Mouse (Mus musculus) kidney, postnatal 4 days (tissue): Measurements from ENCODE around the gene Dbh.

ENCODE experiments used
- DNase-seq, 2 experiments: peaks; one replicate each; pipeline ENCODE4 v3.0.0; 2021; ENCODE audit warnings: mixed read lengths in 2 of 2

Gene Dbh

GRCm38 (mm10) chr2:27164796-27165590 is at the start of gene Dbh:
Gene Dbh, plus strand, starts transcription at chr2:27165233.
- no peak for DNase-seq

- no peak for DNase-seq
Measured at GRCm38 (mm10) chr2:27118452-27118851, 46.6 kb upstream of the Dbh start.

- DNase-seq = no peak
Measured at GRCm38 (mm10) chr2:27119766-27120165, 45.3 kb upstream of the Dbh start.

- DNase-seq = peak; percentile 23 to 33
Measured at GRCm38 (mm10) chr2:27120241-27120641, 44.8 kb upstream of the Dbh start.

- DNase-seq = peak; percentile 60 to 70
Measured at GRCm38 (mm10) chr2:27121626-27122355, 43.2 kb upstream of the Dbh start.

GRCm38 (mm10) chr2:27122578-27122977 is 42.5 kb upstream of the Dbh start:
- no peak for DNase-seq

GRCm38 (mm10) chr2:27123121-27123520 is 41.9 kb upstream of the Dbh start:
- DNase-seq = no peak

- DNase-seq = peak; percentile 69 to 70
Measured at GRCm38 (mm10) chr2:27125979-27126378, 39.1 kb upstream of the Dbh start.

- DNase-seq = no peak
Measured at GRCm38 (mm10) chr2:27126496-27126895, 38.5 kb upstream of the Dbh start.

- DNase-seq = no peak
Measured at GRCm38 (mm10) chr2:27128990-27129389, 36.0 kb upstream of the Dbh start.

- DNase-seq = no peak
Measured at GRCm38 (mm10) chr2:27135935-27136334, 29.1 kb upstream of the Dbh start.

GRCm38 (mm10) chr2:27136336-27136735 is 28.7 kb upstream of the Dbh start:
- DNase-seq = no peak

- no peak for DNase-seq
Measured at GRCm38 (mm10) chr2:27136789-27137188, 28.2 kb upstream of the Dbh start.

- no peak for DNase-seq
Measured at GRCm38 (mm10) chr2:27138356-27138755, 26.7 kb upstream of the Dbh start.

GRCm38 (mm10) chr2:27141950-27142693 is 22.9 kb upstream of the Dbh start, which contains the start of gene Fam163b:
Gene Fam163b, minus strand, starts transcription at chr2:27142491.
- DNase-seq = peak; percentile 77 to 82

GRCm38 (mm10) chr2:27144957-27145356 is 20.1 kb upstream of the Dbh start:
- no peak for DNase-seq

GRCm38 (mm10) chr2:27146840-27147239 is 18.2 kb upstream of the Dbh start:
- no peak for DNase-seq

- no peak for DNase-seq
Measured at GRCm38 (mm10) chr2:27149457-27149856, 15.6 kb upstream of the Dbh start.

GRCm38 (mm10) chr2:27154466-27155185 is 10.4 kb upstream of the Dbh start:
- DNase-seq = peak; percentile 24 to 57

- DNase-seq = no peak
Measured at GRCm38 (mm10) chr2:27156596-27156995, 8.4 kb upstream of the Dbh start.

- DNase-seq = no peak
Measured at GRCm38 (mm10) chr2:27161526-27161925, 3.5 kb upstream of the Dbh start.

GRCm38 (mm10) chr2:27162656-27163055 is 2.4 kb upstream of the Dbh start:
- no peak for DNase-seq

GRCm38 (mm10) chr2:27163851-27164250 is 1.2 kb upstream of the Dbh start:
- DNase-seq = no peak
